Mouse (Mus musculus) testis, adult 2 months (tissue): Measurements from ENCODE around the gene Dnajc13.

Source experiments
- CTCF ChIP-seq: fragments of 200-500 bp; IDR thresholded peaks from 2 replicates; pipeline ENCODE4 v1.5.1; 2012; ENCODE audit warnings: low read depth, mild to moderate bottlenecking, inconsistent platforms, low read length, moderate library complexity; ENCODE audit not compliant: control insufficient read depth, insufficient read depth, insufficient replicate concordance
- POLR2A ChIP-seq: fragments of 200-500 bp; IDR thresholded peaks from 2 replicates; pipeline ENCODE4 v1.6.1; 2012; ENCODE audit warnings: low read depth, mild to moderate bottlenecking, inconsistent platforms, low read length, moderate library complexity; ENCODE audit not compliant: control insufficient read depth

GRCm38 (mm10) chr9:104211402-104211801 lies 51.3 kb downstream of the Dnajc13 start:
- TF ChIP-seq CTCF = no peak
- no peak for TF ChIP-seq POLR2A
